Mouse (Mus musculus) myocyte (in vitro differentiated cells): ENCODE results near the gene Slmap. TPM values are rescaled to one million over a fixed set of nuclear protein-coding genes. Genes with fewer than 3 reads are reported as not detected.

Source experiments
- H3K27me3 ChIP-seq: one replicate; pipeline ENCODE4 v1.6.1; 2011; ENCODE audit not compliant: control insufficient read depth, insufficient read depth, insufficient read length
- H3K36me3 ChIP-seq: one replicate; pipeline ENCODE4 v1.6.1; 2011; ENCODE audit not compliant: control insufficient read depth, insufficient read depth
- H3K4me2 ChIP-seq: one replicate; pipeline ENCODE4 v1.6.1; 2011; ENCODE audit warnings: low read depth, control low read depth
- H3K4me3 ChIP-seq: one replicate; pipeline ENCODE4 v1.5.1; 2011; ENCODE audit warnings: mild to moderate bottlenecking, control low read depth, moderate library complexity
- H3K79me2 ChIP-seq: one replicate; pipeline ENCODE4 v1.6.1; 2011; ENCODE audit not compliant: control insufficient read depth, insufficient read depth
- H3ac ChIP-seq: one replicate; pipeline ENCODE4 v1.6.1; 2011; ENCODE audit not compliant: control insufficient read depth, insufficient read length
- CEBPB ChIP-seq: IDR thresholded peaks from 2 replicates; pipeline ENCODE4 v1.6.1; 2011; ENCODE audit warnings: mild to moderate bottlenecking, moderate library complexity; ENCODE audit not compliant: poor library complexity, insufficient read depth, severe bottlenecking
- E2F4 ChIP-seq: IDR thresholded peaks from one replicate; pipeline ENCODE4 v1.6.1; 2011; ENCODE audit warnings: mild to moderate bottlenecking, control low read depth, moderate library complexity; ENCODE audit not compliant: insufficient read depth
- MAX ChIP-seq: IDR thresholded peaks from one replicate; pipeline ENCODE4 v1.6.1; 2011; ENCODE audit warnings: low read depth, mild to moderate bottlenecking, control low read depth
- MYOD1 ChIP-seq, 3 experiments: IDR thresholded peaks; one replicate each; pipeline ENCODE4 v1.6.1; 2011; ENCODE audit warnings: control low read depth in 2 of 3, low read depth in 2 of 3, mild to moderate bottlenecking in 2 of 3, moderate library complexity in 1 of 3; ENCODE audit not compliant: insufficient read length in 2 of 3, control insufficient read depth in 1 of 3
- MYOG ChIP-seq, 3 experiments: IDR thresholded peaks; one replicate each; pipeline ENCODE4 v1.6.1; 2011; ENCODE audit warnings: control low read depth in 2 of 3, low read depth in 2 of 3, mild to moderate bottlenecking in 2 of 3; ENCODE audit not compliant: insufficient read length in 2 of 3, control insufficient read depth in 1 of 3, insufficient read depth in 1 of 3
- POLR2A ChIP-seq: IDR thresholded peaks from one replicate; pipeline ENCODE4 v1.6.1; 2011; ENCODE audit warnings: low read depth, mild to moderate bottlenecking, control low read depth, moderate library complexity; ENCODE audit not compliant: insufficient read length
- POLR2AphosphoS2 ChIP-seq: IDR thresholded peaks from one replicate; pipeline ENCODE4 v1.6.1; 2011; ENCODE audit warnings: low read depth, control low read depth; ENCODE audit not compliant: insufficient read length
- REST ChIP-seq: IDR thresholded peaks from one replicate; pipeline ENCODE4 v1.6.1; 2011; ENCODE audit warnings: mild to moderate bottlenecking, control low read depth, moderate library complexity; ENCODE audit not compliant: insufficient read depth, insufficient read length
- SRF ChIP-seq: IDR thresholded peaks from one replicate; pipeline ENCODE4 v1.6.1; 2011; ENCODE audit warnings: low read depth; ENCODE audit not compliant: control insufficient read depth, insufficient read length
- TCF12 ChIP-seq: IDR thresholded peaks from one replicate; pipeline ENCODE4 v1.6.1; 2011; ENCODE audit warnings: mild to moderate bottlenecking, control low read depth; ENCODE audit not compliant: poor library complexity, insufficient read depth, severe bottlenecking
- TCF3 ChIP-seq: IDR thresholded peaks from one replicate; pipeline ENCODE4 v1.6.1; 2011; ENCODE audit warnings: low read depth, control low read depth; ENCODE audit not compliant: insufficient read length
- USF1 ChIP-seq: IDR thresholded peaks from one replicate; pipeline ENCODE4 v1.6.1; 2011; ENCODE audit warnings: low read depth, mild to moderate bottlenecking, control low read depth, moderate library complexity
- polyA plus RNA-seq: library from polyadenylated mRNA; unstranded; fragments of >200 nt; fragmentation: generic; extraction: Trizol; gene quantifications from one replicate; pipeline ENCODE4 v1.2.1, GENCODE M21; 2012; ENCODE audit warnings: missing spikeins

Slmap gene
- polyA plus RNA-seq, 1 experiment: 15.5 TPM

DNA sequence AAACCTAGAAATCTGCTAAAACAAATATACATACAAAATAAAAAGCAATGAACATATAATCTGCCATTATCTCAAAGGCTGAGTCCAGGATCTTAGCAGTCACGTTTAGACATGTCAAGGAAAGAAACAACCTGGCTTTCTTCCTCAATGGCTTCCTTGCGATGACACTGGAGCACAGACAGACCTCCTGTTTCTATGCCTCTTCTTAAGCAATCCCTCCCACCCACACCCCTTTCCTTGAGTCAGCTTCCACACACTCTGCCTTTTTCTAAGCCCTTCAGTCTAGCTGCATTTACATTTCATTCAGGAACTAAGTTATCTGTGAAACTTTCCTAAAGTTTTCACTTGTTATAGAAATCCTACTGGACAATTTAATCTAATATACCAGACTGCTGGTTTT lies 6.4 kb downstream of the Slmap start:
- H3K4me3 ChIP-seq: no peak overlapping the region

DNA sequence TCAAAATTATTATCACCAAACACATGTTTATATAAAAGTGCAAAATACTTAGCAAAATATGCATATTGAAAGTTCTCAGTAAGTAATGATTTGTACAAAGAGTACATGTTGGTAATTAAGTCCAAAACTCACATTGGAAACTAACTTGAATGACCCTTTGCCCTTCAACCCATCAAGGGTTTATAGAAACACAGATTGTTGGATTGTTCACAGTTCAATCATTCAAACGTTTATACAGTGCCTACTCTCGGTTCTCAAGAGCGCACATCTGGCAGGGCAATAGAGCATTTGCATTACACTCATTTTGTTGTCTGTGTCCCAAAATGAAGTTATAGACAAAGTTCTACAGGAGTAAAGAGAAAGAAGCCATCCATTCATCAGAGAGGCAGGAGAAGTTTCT lies 8.8 kb downstream of the Slmap start:
- no peak overlapping the region for H3K4me2 ChIP-seq
- peaks cover 93% of the 10 kb centered on the region for H3K79me2 ChIP-seq
- no peak overlapping the region for H3K4me3 ChIP-seq
- H3K27me3 ChIP-seq: no peaks in the 10 kb centered on the region
- no peaks in the 10 kb centered on the region for H3K36me3 ChIP-seq
- H3ac ChIP-seq: no peak overlapping the region
- no peak for TF ChIP-seq TCF3
- no peak for TF ChIP-seq MAX
- no peak for TF ChIP-seq REST
- TF ChIP-seq MYOD1 (IDR thresholded peaks at IDR 0.05; ENCODE audit: control insufficient read depth in 1 of 3, insufficient read length in 2 of 3, low read depth in 2 of 3): no peak
- no peak for TF ChIP-seq SRF
- TF ChIP-seq POLR2AphosphoS2: no peak
- no peak for TF ChIP-seq E2F4
- no peak for TF ChIP-seq POLR2A
- TF ChIP-seq USF1: no peak
- TF ChIP-seq TCF12: no peak
- no peak for TF ChIP-seq MYOG (IDR thresholded peaks at IDR 0.05; ENCODE audit: control insufficient read depth in 1 of 3, insufficient read depth in 1 of 3, insufficient read length in 2 of 3, low read depth in 2 of 3)
- no peak for TF ChIP-seq CEBPB

More for the DNA sequence above, 6.4 kb downstream of the Slmap start:
- no peaks in the 10 kb centered on the region for H3K27me3 ChIP-seq
- no peak for TF ChIP-seq E2F4
- TF ChIP-seq MAX: no peak
- TF ChIP-seq USF1: no peak
- no peak for TF ChIP-seq SRF
- TF ChIP-seq POLR2AphosphoS2: no peak
- no peak for TF ChIP-seq REST
- TF ChIP-seq POLR2A: no peak
- no peak for TF ChIP-seq MYOD1 (IDR thresholded peaks at IDR 0.05; ENCODE audit: control insufficient read depth in 1 of 3, insufficient read length in 2 of 3, low read depth in 2 of 3)
- TF ChIP-seq CEBPB: no peak
- TF ChIP-seq TCF12: no peak
- TF ChIP-seq MYOG (IDR thresholded peaks at IDR 0.05; ENCODE audit: control insufficient read depth in 1 of 3, insufficient read depth in 1 of 3, insufficient read length in 2 of 3, low read depth in 2 of 3): no peak
- TF ChIP-seq TCF3: no peak
- H3ac ChIP-seq: no peak overlapping the region
- H3K79me2 ChIP-seq: peaks cover 99% of the 10 kb centered on the region
- H3K36me3 ChIP-seq: no peaks in the 10 kb centered on the region
- no peak overlapping the region for H3K4me2 ChIP-seq

DNA sequence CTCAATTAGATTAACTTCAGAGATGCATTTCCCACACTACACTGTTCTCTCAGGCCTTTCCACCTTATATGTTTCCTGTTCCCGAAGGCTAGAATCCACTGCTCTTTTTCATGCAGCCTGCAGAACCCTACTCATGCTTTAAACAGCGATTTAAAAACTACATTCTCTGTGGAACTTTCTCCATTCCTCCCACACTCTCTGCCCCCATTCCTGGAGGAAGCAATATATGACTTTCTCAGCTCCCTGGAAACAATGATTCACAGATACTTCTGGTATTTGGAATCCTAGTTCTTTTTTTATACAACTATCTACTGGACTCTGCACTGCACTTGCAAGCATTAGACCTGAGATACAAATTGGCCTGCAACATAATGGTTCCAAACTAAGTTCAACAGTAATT lies 11.6 kb downstream of the Slmap start:
- TF ChIP-seq MAX (no peak), POLR2AphosphoS2 (no peak), CEBPB (no peak), POLR2A (no peak), E2F4 (no peak), REST (no peak), TCF3 (no peak), MYOG (IDR thresholded peaks at IDR 0.05; ENCODE audit: control insufficient read depth in 1 of 3, insufficient read depth in 1 of 3, insufficient read length in 2 of 3, low read depth in 2 of 3) (no peak), SRF (no peak), TCF12 (no peak), USF1 (no peak)
- Histone ChIP-seq H3K79me2 (peaks cover 93% of the 10 kb centered on the region), H3K36me3 (no peaks in the 10 kb centered on the region), H3ac (no peak overlapping the region), H3K27me3 (no peaks in the 10 kb centered on the region), H3K4me3 (no peak overlapping the region), H3K4me2 (no peak overlapping the region)

DNA sequence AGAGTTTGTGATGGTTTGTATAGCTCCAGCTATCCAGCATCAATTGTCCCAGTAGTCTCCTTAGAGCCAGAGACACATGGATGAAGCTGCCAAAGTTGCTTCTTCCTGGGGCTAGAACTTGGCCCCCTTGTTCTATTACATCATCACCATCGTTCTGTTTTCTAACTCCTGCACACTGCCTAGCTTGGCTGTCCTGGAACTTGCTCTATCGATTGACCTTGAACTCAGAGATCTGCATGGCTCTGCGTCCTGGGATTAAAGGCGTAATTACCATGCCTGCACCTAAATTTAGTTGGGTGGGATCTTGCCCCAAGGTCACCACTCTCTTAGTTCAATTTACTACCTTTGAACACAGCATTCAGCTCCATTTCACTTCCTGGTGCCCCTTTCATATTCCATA lies 14.9 kb downstream of the Slmap start:
- Histone ChIP-seq H3K79me2 (peaks cover 94% of the 10 kb centered on the region), H3ac (no peak overlapping the region), H3K4me3 (no peak overlapping the region), H3K4me2 (no peak overlapping the region), H3K27me3 (no peaks in the 10 kb centered on the region), H3K36me3 (no peaks in the 10 kb centered on the region)
- TF ChIP-seq USF1 (no peak), POLR2AphosphoS2 (no peak), POLR2A (no peak), REST (no peak), MAX (no peak), E2F4 (no peak), CEBPB (no peak), MYOG (IDR thresholded peaks at IDR 0.05; ENCODE audit: control insufficient read depth in 1 of 3, insufficient read depth in 1 of 3, insufficient read length in 2 of 3, low read depth in 2 of 3) (no peak), MYOD1 (IDR thresholded peaks at IDR 0.05; ENCODE audit: control insufficient read depth in 1 of 3, insufficient read length in 2 of 3, low read depth in 2 of 3) (no peak), TCF3 (no peak), TCF12 (no peak), SRF (no peak)
